Mouse (Mus musculus) liver, embryonic 14.5 days (tissue): ENCODE data around the gene Vegfc. TPM values are rescaled to one million over a fixed set of nuclear protein-coding genes. Genes with fewer than 3 reads are reported as not detected.

Experiments
- ATAC-seq: fragments of 200-750 bp; cut with Nextera tagmentation; 2 replicates; pipeline ENCODE4 v1.8.0; 2017; ENCODE audit warnings: moderate number of reproducible peaks, mild to moderate bottlenecking, moderate library complexity; ENCODE audit not compliant: insufficient read depth
- DNase-seq, 3 experiments: peaks; one replicate each; pipeline ENCODE4 v3.0.0-alpha.2; 2012 to 2013; ENCODE audit warnings: low read depth in 3 of 3, low spot score in 3 of 3
- H3K27ac ChIP-seq: fragments of 300-500 bp; sonication (generic); 2 replicates; pipeline ENCODE4 v1.5.1; 2014; ENCODE audit warnings: moderate library complexity, mild to moderate bottlenecking, control low read depth, inconsistent platforms
- H3K27me3 ChIP-seq: fragments of 300-500 bp; sonication (generic); 2 replicates; pipeline ENCODE4 v1.6.1; 2014; ENCODE audit warnings: mild to moderate bottlenecking, low read length, moderate library complexity; ENCODE audit not compliant: control insufficient read depth, insufficient read depth
- H3K36me3 ChIP-seq: fragments of 300-500 bp; sonication (generic); replicated peaks from 2 replicates; pipeline ENCODE4 v1.6.1; 2014; ENCODE audit warnings: low read depth; ENCODE audit not compliant: control insufficient read depth, insufficient read depth
- H3K4me1 ChIP-seq, 2 experiments: fragments of 200-500 bp in 1 of 2; fragments of 300-500 bp in 1 of 2; sonication (generic) in 1 of 2; replicated peaks; 2 replicates each; pipeline ENCODE4 v1.6.1; 2012 to 2014; ENCODE audit warnings: antibody characterized with exemption in 1 of 2, inconsistent platforms in 1 of 2, low read length in 1 of 2; ENCODE audit not compliant: control insufficient read depth in 2 of 2, insufficient read depth in 2 of 2
- H3K4me2 ChIP-seq: fragments of 300-500 bp; sonication (generic); 2 replicates; pipeline ENCODE4 v1.6.1; 2014; ENCODE audit warnings: low read depth, mild to moderate bottlenecking, control low read depth, moderate library complexity
- H3K4me3 ChIP-seq, 2 experiments: fragments of 200-500 bp in 1 of 2; fragments of 300-500 bp in 1 of 2; sonication (generic) in 1 of 2; 2 replicates each; pipeline ENCODE4 v1.5.1; 2012 to 2014; ENCODE audit warnings: low read depth in 2 of 2, low read length in 2 of 2, mild to moderate bottlenecking in 2 of 2, control low read depth in 1 of 2, inconsistent platforms in 1 of 2, moderate library complexity in 1 of 2; ENCODE audit not compliant: insufficient read depth in 1 of 2
- H3K9ac ChIP-seq: fragments of 300-500 bp; sonication (generic); replicated peaks from 2 replicates; pipeline ENCODE4 v1.6.1; 2014; ENCODE audit warnings: mild to moderate bottlenecking, control low read depth, moderate library complexity
- H3K9me3 ChIP-seq: fragments of 300-500 bp; sonication (generic); 2 replicates; pipeline ENCODE4 v1.6.1; 2016; ENCODE audit warnings: low read length, mixed read lengths; ENCODE audit not compliant: control insufficient read depth
- CTCF ChIP-seq: IDR thresholded peaks from 2 replicates; pipeline ENCODE4 v1.5.1; 2016; ENCODE audit warnings: antibody characterized with exemption, low read depth, control low read depth
- EP300 ChIP-seq: IDR thresholded peaks from 2 replicates; pipeline ENCODE4 v1.6.1; 2016; ENCODE audit warnings: antibody characterized with exemption, low read depth
- WGBS: fragments of 180-500 bp; shearing (Covaris S2); extraction: QIAGEN DNeasy Blood & Tissue Kit; methylation state at CpG from one replicate; pipeline ENCODE4 v1.1.7; 2014; ENCODE audit not compliant: insufficient replicate concordance; 5-methylcytosine and 5-hydroxymethylcytosine counted together
- polyA plus RNA-seq, 2 experiments: library from polyadenylated mRNA; depleted of rRNA in 1 of 2; stranded (reverse) in 1 of 2; unstranded in 1 of 2; fragments of >200 nt; fragmentation: Nextera tagmentation in 1 of 2; extraction: Ambion mirVana in 1 of 2; gene quantifications; 2 replicates each; pipeline versions ENCODE4 v1.2.1 to v1.2.3; 2012 to 2014

Vegfc gene
- polyA plus RNA-seq, 2 experiments, result 1.1 to 1.4 TPM

DNA sequence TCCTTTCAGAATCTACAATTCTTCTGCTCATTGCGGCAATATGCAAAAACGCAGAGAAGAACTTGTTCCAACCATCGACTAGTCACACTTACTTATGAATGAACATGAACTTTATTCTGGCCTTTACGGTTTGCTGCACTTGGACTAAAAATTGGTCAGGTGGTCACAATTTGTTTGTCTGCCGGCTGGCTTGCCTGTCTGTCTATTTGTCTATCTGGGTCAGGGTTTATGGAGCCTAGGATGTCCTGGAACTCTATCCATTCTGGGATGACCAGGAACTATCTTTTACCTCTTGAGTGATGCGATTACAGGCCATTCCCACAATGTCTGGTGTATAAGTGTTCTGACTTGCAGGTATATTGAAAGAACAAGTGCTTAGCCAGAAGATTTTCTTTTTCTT lies 8.5 kb downstream of the Vegfc start:
- ATAC-seq (no peak), DNase-seq (no peak)
- H3K36me3 ChIP-seq, result no peaks in the 10 kb centered on the region
- H3K27ac ChIP-seq, result no peak overlapping the region
- H3K4me2 ChIP-seq, result no peak overlapping the region
- H3K9me3 ChIP-seq, result no peaks in the 10 kb centered on the region
- H3K9ac ChIP-seq, result no peak overlapping the region
- H3K4me3 ChIP-seq, result no peak overlapping the region
- no peak for TF ChIP-seq CTCF
- no peak for TF ChIP-seq EP300
- 54% methylated on average over 6 of the region's 6 CpGs for WGBS
- H3K27me3 ChIP-seq, result no peaks in the 10 kb centered on the region
- H3K4me1 ChIP-seq, result no peaks in the 10 kb centered on the region

DNA sequence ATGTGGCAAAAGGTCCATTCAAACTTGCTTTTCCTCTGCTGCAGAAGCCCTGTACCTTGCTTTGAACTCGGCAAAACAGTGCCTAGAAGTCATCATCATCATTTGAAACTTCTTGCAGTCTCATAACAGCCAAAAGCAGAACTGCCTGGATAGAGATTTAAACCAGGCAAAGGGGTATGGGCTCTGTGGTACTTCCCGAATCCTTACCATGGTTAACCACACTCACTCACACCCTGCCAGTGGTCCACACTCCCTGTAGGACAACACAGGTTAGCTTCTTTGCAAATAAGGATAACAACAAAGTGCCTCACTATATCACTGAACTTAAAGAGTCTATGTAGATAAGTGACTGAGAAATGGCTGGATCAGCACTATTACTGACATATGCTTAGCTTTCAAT lies 9.7 kb downstream of the Vegfc start:
- Histone ChIP-seq H3K4me1 (no peaks in the 10 kb centered on the region), H3K36me3 (no peaks in the 10 kb centered on the region), H3K4me3 (no peak overlapping the region), H3K9me3 (no peaks in the 10 kb centered on the region), H3K4me2 (no peak overlapping the region), H3K9ac (no peak overlapping the region), H3K27me3 (no peaks in the 10 kb centered on the region), H3K27ac (no peak overlapping the region)
- ATAC-seq, result no peak
- DNase-seq, result no peak
- TF ChIP-seq CTCF (no peak), EP300 (no peak)
- WGBS, result 24% methylated on average over 2 of the region's 2 CpGs

DNA sequence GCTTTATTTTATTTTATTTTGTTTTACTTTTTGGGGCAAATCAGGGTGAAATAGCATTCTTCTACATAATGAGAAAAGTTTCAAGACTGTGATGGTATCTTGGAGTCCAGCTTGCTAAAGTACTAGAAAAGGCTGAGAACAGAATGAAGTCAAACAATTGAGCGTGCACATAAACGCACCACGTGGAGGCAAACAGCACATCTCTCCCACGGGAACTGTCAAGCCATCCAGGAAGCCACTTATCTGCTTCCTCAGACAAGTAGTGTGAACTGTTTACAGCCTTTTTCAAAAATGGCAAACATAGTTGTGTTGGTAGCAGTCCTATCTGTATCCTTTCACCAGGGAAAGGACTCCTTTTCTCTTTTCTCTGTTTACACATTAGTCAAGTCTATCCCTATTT lies 11.8 kb downstream of the Vegfc start:
- H3K4me3 ChIP-seq, result no peak overlapping the region
- no peak for DNase-seq
- no peaks in the 10 kb centered on the region for H3K9me3 ChIP-seq
- H3K4me2 ChIP-seq, result no peak overlapping the region
- no peaks in the 10 kb centered on the region for H3K27me3 ChIP-seq
- H3K36me3 ChIP-seq, result no peaks in the 10 kb centered on the region
- ATAC-seq, result no peak
- no peak overlapping the region for H3K27ac ChIP-seq
- H3K4me1 ChIP-seq, result no peaks in the 10 kb centered on the region
- TF ChIP-seq CTCF, result no peak
- TF ChIP-seq EP300, result no peak
- 21% methylated on average over 4 of the region's 4 CpGs for WGBS
- no peak overlapping the region for H3K9ac ChIP-seq

DNA sequence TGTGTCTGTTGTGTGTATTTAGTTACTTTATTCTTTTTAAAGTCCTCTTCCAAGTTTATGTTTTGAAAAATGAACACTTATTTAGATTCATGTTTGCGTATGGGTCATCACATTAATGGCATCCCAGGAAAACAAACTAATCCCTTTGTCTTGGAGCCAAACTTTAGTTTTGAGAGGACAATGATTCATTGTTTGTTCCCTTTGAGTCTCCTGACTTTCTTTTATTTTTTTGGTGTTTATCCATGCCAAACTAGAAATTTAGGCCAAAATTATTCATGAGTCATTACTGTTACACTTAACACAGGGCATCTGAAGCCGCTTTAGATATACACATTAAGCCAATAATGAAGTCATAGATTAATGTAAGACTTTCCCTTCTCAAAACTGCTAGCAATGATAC lies 12.5 kb downstream of the Vegfc start:
- TF ChIP-seq EP300 (no peak), CTCF (no peak)
- 78% methylated on average over 2 of the region's 2 CpGs for WGBS
- ATAC-seq, result no peak
- no peaks in the 10 kb centered on the region for H3K36me3 ChIP-seq
- H3K9ac ChIP-seq, result no peak overlapping the region
- no peak for DNase-seq
- no peak overlapping the region for H3K4me3 ChIP-seq
- no peak overlapping the region for H3K27ac ChIP-seq
- H3K9me3 ChIP-seq, result no peaks in the 10 kb centered on the region
- H3K4me1 ChIP-seq, result no peaks in the 10 kb centered on the region
- no peak overlapping the region for H3K4me2 ChIP-seq
- no peaks in the 10 kb centered on the region for H3K27me3 ChIP-seq

DNA sequence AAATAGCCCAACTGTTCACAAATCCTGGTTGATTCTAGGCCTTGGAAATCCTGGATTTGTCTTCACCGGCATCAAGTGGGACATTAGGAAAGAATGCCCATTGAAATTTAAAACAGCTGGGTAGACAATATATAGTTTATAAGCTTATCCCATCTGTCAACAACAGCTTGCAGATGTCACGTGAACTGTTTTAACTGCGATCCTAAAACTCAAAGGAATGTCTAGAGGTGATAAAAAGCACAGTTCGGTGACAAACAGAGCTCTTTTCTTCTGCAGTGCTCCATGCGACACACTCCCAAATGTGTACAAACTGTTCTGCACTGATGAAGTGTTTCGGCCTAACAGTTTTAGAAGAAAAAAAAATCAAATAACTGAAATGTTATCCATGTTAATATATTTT lies 22.7 kb downstream of the Vegfc start:
- Histone ChIP-seq H3K27me3 (no peaks in the 10 kb centered on the region), H3K27ac (no peak overlapping the region), H3K4me1 (no peaks in the 10 kb centered on the region), H3K4me2 (no peak overlapping the region), H3K4me3 (no peak overlapping the region), H3K9me3 (no peaks in the 10 kb centered on the region), H3K9ac (no peak overlapping the region), H3K36me3 (no peaks in the 10 kb centered on the region)
- no peak for DNase-seq
- ATAC-seq, result no peak
- WGBS, result 73% methylated on average over 6 of the region's 6 CpGs
- TF ChIP-seq CTCF, result no peak
- no peak for TF ChIP-seq EP300

DNA sequence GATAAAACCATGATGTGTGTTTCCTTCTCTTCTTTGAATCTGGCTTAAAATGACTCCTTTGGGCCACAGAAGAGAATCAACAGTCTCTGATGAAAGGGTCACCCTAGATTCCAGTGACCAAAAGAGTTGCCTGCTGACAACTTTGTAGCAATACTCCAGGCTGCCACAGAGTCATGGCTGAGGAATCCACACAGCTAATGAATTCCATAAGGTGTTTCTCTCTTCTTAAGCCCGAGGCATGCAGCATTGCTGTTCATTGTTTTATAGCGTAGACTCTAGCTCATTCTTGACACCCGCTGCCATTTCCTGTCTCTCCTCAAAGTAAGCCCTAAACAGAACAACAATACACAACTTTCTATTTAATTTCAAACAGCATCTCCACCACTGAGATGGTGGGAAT lies 37.2 kb downstream of the Vegfc start:
- H3K27me3 ChIP-seq, result no peaks in the 10 kb centered on the region
- no peak overlapping the region for H3K27ac ChIP-seq
- no peaks in the 10 kb centered on the region for H3K9me3 ChIP-seq
- H3K4me1 ChIP-seq, result no peaks in the 10 kb centered on the region
- no peak overlapping the region for H3K9ac ChIP-seq
- no peak overlapping the region for H3K4me2 ChIP-seq
- TF ChIP-seq CTCF, result no peak
- TF ChIP-seq EP300, result no peak
- WGBS, result 49% methylated on average over 3 of the region's 3 CpGs
- DNase-seq (no peak), ATAC-seq (no peak)
- no peak overlapping the region for H3K4me3 ChIP-seq
- H3K36me3 ChIP-seq, result no peaks in the 10 kb centered on the region
